Mouse (Mus musculus): ENCODE data around the gene Mroh3. TPM values are rescaled to one million over a fixed set of nuclear protein-coding genes. Genes with fewer than 3 reads are reported as not detected.

Gene Mroh3
- total RNA-seq (2023) = not detected

GRCm38 (mm10) chr1:136212803-136213202 lies at the start of gene Mroh3:
Gene Mroh3 (minus strand): TSS chr1:136212828.

GRCm38 (mm10) chr1:136260635-136261238 lies 48.1 kb upstream of the Mroh3 start, which contains the start of gene Gpr25:
Gene Gpr25 (minus strand): TSS chr1:136260873.

GRCm38 (mm10) chr1:136233892-136234594 lies 21.4 kb upstream of the Mroh3 start, which contains the start of gene Inava:
Gene Inava (minus strand): TSS chr1:136234264.

Other genes starting within 250 kb of the Mroh3 start
- not detected for gene Igfn1, start 206.5 kb downstream of the Mroh3 start, total RNA-seq (2023)
- 10 to 100 TPM; 14.9 to 16.1 TPM for gene Tmem9, start 204.7 kb downstream of the Mroh3 start, total RNA-seq (2023)
- gene Ascl5, start 162.0 kb downstream of the Mroh3 start, total RNA-seq (2023) = not detected
- under 1 TPM in 1 of 2 experiments, not detected in 1; 0.79 TPM for gene Cacna1s, start 160.1 kb downstream of the Mroh3 start, total RNA-seq (2023)
- gene Kif21b, start 81.4 kb downstream of the Mroh3 start, total RNA-seq (2023) = 100 to 1,000 TPM; 349 to 375 TPM
- gene Inava, start 21.4 kb upstream of the Mroh3 start, total RNA-seq (2023) = not detected
- gene Gpr25, start 48.0 kb upstream of the Mroh3 start, total RNA-seq (2023) = not detected
- gene Camsap2, start 133.3 kb upstream of the Mroh3 start, total RNA-seq (2023) = 10 to 100 TPM; 36.5 to 38.0 TPM
- gene Ddx59, start 202.4 kb upstream of the Mroh3 start, total RNA-seq (2023) = 10 to 100 TPM; 13.1 to 14.4 TPM

Data from T-cell, adult 66 days (primary cell).